Mouse (Mus musculus) limb, embryonic 15.5 days (tissue): ENCODE data around the gene Hydin. TPM values are rescaled to one million over a fixed set of nuclear protein-coding genes. Genes with fewer than 3 reads are reported as not detected.

Experiments used
- ATAC-seq: fragments of 200-750 bp; cut with Nextera tagmentation; 2 replicates; pipeline ENCODE4 v1.8.0; 2017; ENCODE audit warnings: low read depth, moderate TSS enrichment; ENCODE audit not compliant: insufficient number of reproducible peaks, low FRiP score, low TSS enrichment
- H3K27ac ChIP-seq: fragments of 300-500 bp; sonication (generic); 2 replicates; pipeline ENCODE4 v1.5.1; 2015; ENCODE audit warnings: moderate library complexity, mild to moderate bottlenecking, inconsistent platforms
- H3K27me3 ChIP-seq: fragments of 300-500 bp; sonication (generic); 2 replicates; pipeline ENCODE4 v1.6.1; 2015; ENCODE audit warnings: inconsistent platforms
- H3K36me3 ChIP-seq: fragments of 300-500 bp; sonication (generic); 2 replicates; pipeline ENCODE4 v1.6.1; 2015; ENCODE audit warnings: inconsistent platforms
- H3K4me1 ChIP-seq: fragments of 300-500 bp; sonication (generic); 2 replicates; pipeline ENCODE4 v1.6.1; 2015; ENCODE audit warnings: inconsistent platforms
- H3K4me2 ChIP-seq: fragments of 300-500 bp; sonication (generic); 2 replicates; pipeline ENCODE4 v1.6.1; 2015; ENCODE audit warnings: mild to moderate bottlenecking, inconsistent platforms
- H3K4me3 ChIP-seq: fragments of 300-500 bp; sonication (generic); 2 replicates; pipeline ENCODE4 v1.5.1; 2015; ENCODE audit warnings: mild to moderate bottlenecking, inconsistent platforms
- H3K9ac ChIP-seq: fragments of 300-500 bp; sonication (generic); 2 replicates; pipeline ENCODE4 v1.6.1; 2015; ENCODE audit warnings: inconsistent platforms
- H3K9me3 ChIP-seq: fragments of 300-500 bp; sonication (generic); 2 replicates; pipeline ENCODE4 v1.6.1; 2016; ENCODE audit warnings: inconsistent platforms
- WGBS: fragments of 180-500 bp; shearing (Covaris S2); methylation state at CpG from one replicate; pipeline ENCODE4 v1.1.7; 2015; 5-methylcytosine and 5-hydroxymethylcytosine counted together
- polyA plus RNA-seq: library from polyadenylated mRNA; unstranded; fragments of >200 nt; fragmentation: Nextera tagmentation; extraction: Ambion mirVana; gene quantifications from 2 replicates; pipeline ENCODE4 v1.2.1, GENCODE M21; 2015

Gene Hydin
- polyA plus RNA-seq, 1 experiment from 2014 or later, result 0.01 TPM

- WGBS, result under 1% methylated on average over 57 of the region's 67 CpGs
- Histone ChIP-seq H3K36me3 (no peaks in the 10 kb centered on the region), H3K9me3 (no peaks in the 10 kb centered on the region), H3K9ac (peak within 1 kb of the TSS; percentile 68), H3K4me3 (peak within 1 kb of the TSS; percentile 98), H3K4me2 (peak within 1 kb of the TSS; percentile 90), H3K27me3 (no peaks in the 10 kb centered on the region), H3K4me1 (peaks cover 19% of the 10 kb centered on the region), H3K27ac (no peak within 1 kb of the TSS)
- ATAC-seq, result peak; percentile 89
Measured at GRCm38 (mm10) chr8:110618391-110619207, 351.8 kb downstream of the Hydin start, which contains the start of gene Vac14. Gene Vac14 (plus strand): TSS chr8:110618585.

- peaks cover 19% of the 10 kb centered on the region for H3K4me1 ChIP-seq
- no peak for ATAC-seq
- no peak overlapping the region for H3K27ac ChIP-seq
- peak overlapping the region; percentile 68 for H3K9ac ChIP-seq
- WGBS, result 22% methylated on average over 8 of the region's 8 CpGs
- H3K4me3 ChIP-seq, result peak overlapping the region; percentile 98
- no peaks in the 10 kb centered on the region for H3K36me3 ChIP-seq
- H3K4me2 ChIP-seq, result peak overlapping the region; percentile 90
- H3K27me3 ChIP-seq, result no peaks in the 10 kb centered on the region
- H3K9me3 ChIP-seq, result no peaks in the 10 kb centered on the region
Measured at GRCm38 (mm10) chr8:110619208-110619574, 352.4 kb downstream of the Hydin start.

- no peak overlapping the region for H3K27ac ChIP-seq
- H3K9ac ChIP-seq, result no peak overlapping the region
- H3K4me1 ChIP-seq, result peaks cover 19% of the 10 kb centered on the region
- WGBS, result 87% methylated on average over 5 of the region's 5 CpGs
- peak overlapping the region; percentile 90; the same call in 1 of the 2 replicates for H3K4me2 ChIP-seq
- H3K4me3 ChIP-seq, result peak overlapping the region; percentile 98
- ATAC-seq, result no peak
- no peaks in the 10 kb centered on the region for H3K9me3 ChIP-seq
- no peaks in the 10 kb centered on the region for H3K36me3 ChIP-seq
- no peaks in the 10 kb centered on the region for H3K27me3 ChIP-seq
Measured at GRCm38 (mm10) chr8:110619919-110620318, 353.1 kb downstream of the Hydin start.

GRCm38 (mm10) chr8:110626431-110626830 lies 359.7 kb downstream of the Hydin start:
- H3K27me3 ChIP-seq, result no peaks in the 10 kb centered on the region
- H3K9me3 ChIP-seq, result no peaks in the 10 kb centered on the region
- H3K4me3 ChIP-seq, result no peak overlapping the region
- 74% methylated on average over 4 of the region's 4 CpGs for WGBS
- H3K4me2 ChIP-seq, result no peak overlapping the region
- peaks cover 20% of the 10 kb centered on the region for H3K4me1 ChIP-seq
- no peak overlapping the region for H3K27ac ChIP-seq
- H3K36me3 ChIP-seq, result no peaks in the 10 kb centered on the region
- H3K9ac ChIP-seq, result no peak overlapping the region
- ATAC-seq, result no peak

- Histone ChIP-seq H3K4me1 (peaks cover 20% of the 10 kb centered on the region), H3K27ac (peak overlapping the region; percentile 73), H3K4me2 (no peak overlapping the region), H3K36me3 (peaks cover 23% of the 10 kb centered on the region), H3K9me3 (no peaks in the 10 kb centered on the region), H3K9ac (0 out of 2 replicates have a peak overlapping the region, but pooled peaks have one; percentile 3), H3K4me3 (no peak overlapping the region), H3K27me3 (no peaks in the 10 kb centered on the region)
- no peak for ATAC-seq
- WGBS, result 57% methylated on average over 9 of the region's 9 CpGs
Measured at GRCm38 (mm10) chr8:110629245-110630063, 362.7 kb downstream of the Hydin start.

- no peak overlapping the region for H3K4me3 ChIP-seq
- H3K27me3 ChIP-seq, result no peaks in the 10 kb centered on the region
- H3K9ac ChIP-seq, result 0 out of 2 replicates have a peak overlapping the region, but pooled peaks have one; percentile 3
- peak overlapping the region; percentile 73 for H3K27ac ChIP-seq
- H3K9me3 ChIP-seq, result no peaks in the 10 kb centered on the region
- peaks cover 29% of the 10 kb centered on the region for H3K36me3 ChIP-seq
- ATAC-seq, result no peak
- H3K4me1 ChIP-seq, result peaks cover 20% of the 10 kb centered on the region
- 74% methylated on average over 3 of the region's 3 CpGs for WGBS
- H3K4me2 ChIP-seq, result no peak overlapping the region
Measured at GRCm38 (mm10) chr8:110630079-110630478, 363.3 kb downstream of the Hydin start.

GRCm38 (mm10) chr8:110630571-110631071 lies 363.8 kb downstream of the Hydin start:
- Histone ChIP-seq H3K27me3 (no peaks in the 10 kb centered on the region), H3K4me3 (peak overlapping the region; percentile 26), H3K4me1 (peaks cover 20% of the 10 kb centered on the region), H3K27ac (peak overlapping the region; percentile 91), H3K9me3 (no peaks in the 10 kb centered on the region), H3K9ac (no peak overlapping the region), H3K36me3 (peaks cover 35% of the 10 kb centered on the region), H3K4me2 (peak overlapping the region; percentile 39)
- 42% methylated on average over 8 of the region's 8 CpGs for WGBS
- peak; percentile 89 for ATAC-seq

- Histone ChIP-seq H3K4me2 (peak overlapping the region; percentile 39), H3K27me3 (no peaks in the 10 kb centered on the region), H3K36me3 (peaks cover 39% of the 10 kb centered on the region), H3K27ac (peak overlapping the region; percentile 91), H3K9me3 (no peaks in the 10 kb centered on the region), H3K4me3 (peak overlapping the region; percentile 26; the same call in 1 of the 2 replicates), H3K9ac (no peak overlapping the region), H3K4me1 (peaks cover 20% of the 10 kb centered on the region)
- 77% methylated on average over 7 of the region's 7 CpGs for WGBS
- ATAC-seq, result no peak
Measured at GRCm38 (mm10) chr8:110631201-110631600, 364.4 kb downstream of the Hydin start.

- H3K9me3 ChIP-seq, result no peaks in the 10 kb centered on the region
- no peaks in the 10 kb centered on the region for H3K27me3 ChIP-seq
- peaks cover 20% of the 10 kb centered on the region for H3K4me1 ChIP-seq
- no peak overlapping the region for H3K4me3 ChIP-seq
- H3K4me2 ChIP-seq, result no peak overlapping the region
- WGBS, result 96% methylated on average over 3 of the region's 3 CpGs
- no peak overlapping the region for H3K9ac ChIP-seq
- H3K27ac ChIP-seq, result no peak overlapping the region
- peaks cover 62% of the 10 kb centered on the region for H3K36me3 ChIP-seq
- no peak for ATAC-seq
Measured at GRCm38 (mm10) chr8:110633814-110634213, 367.0 kb downstream of the Hydin start.

GRCm38 (mm10) chr8:110636182-110636581 lies 369.4 kb downstream of the Hydin start:
- 92% methylated on average over 6 of the region's 6 CpGs for WGBS
- Histone ChIP-seq H3K36me3 (peaks cover 66% of the 10 kb centered on the region), H3K27ac (no peak overlapping the region), H3K9me3 (no peaks in the 10 kb centered on the region), H3K4me3 (no peak overlapping the region), H3K27me3 (no peaks in the 10 kb centered on the region), H3K4me2 (no peak overlapping the region), H3K9ac (no peak overlapping the region), H3K4me1 (no peaks in the 10 kb centered on the region)
- no peak for ATAC-seq

- Histone ChIP-seq H3K4me1 (no peaks in the 10 kb centered on the region), H3K27me3 (no peaks in the 10 kb centered on the region), H3K9ac (no peak overlapping the region), H3K9me3 (no peaks in the 10 kb centered on the region), H3K36me3 (peaks cover 30% of the 10 kb centered on the region), H3K4me3 (no peak overlapping the region), H3K4me2 (no peak overlapping the region), H3K27ac (no peak overlapping the region)
- WGBS, result 92% methylated on average over 5 of the region's 5 CpGs
- ATAC-seq, result no peak
Measured at GRCm38 (mm10) chr8:110642331-110642730, 375.6 kb downstream of the Hydin start.
